ENCODE assay signal across 8 mouse cellular contexts in genomic region chr3:95133680-95134101, GRCm38 (mm10). TPM values are rescaled to one million over a fixed set of nuclear protein-coding genes. Genes with fewer than 3 reads are reported as not detected.
DNase-seq lines count a peak whose midpoint lies in the region; ATAC-seq and TF ChIP-seq lines count a peak whose summit lies in the region.

Gene Scnm1, minus strand, starts transcription at chr3:95134011.
Gene Lysmd1, plus strand, starts transcription at chr3:95134088.

- no peaks in the 10 kb centered on the region for H3K9me3 ChIP-seq in embryonic facial prominence, embryonic 13.5 days
- H3K9me3 ChIP-seq in limb, embryonic 12.5 days: 0 out of 2 replicates have a peak, but pooled peaks cover 4% of the 10 kb centered on the region
- no peaks in the 10 kb centered on the region for H3K9me3 ChIP-seq in midbrain, embryonic 15.5 days

- WGBS in embryonic facial prominence, embryonic 13.5 days: under 1% methylated on average over 20 of the region's 20 CpGs
- under 1% methylated on average over 20 of the region's 20 CpGs for WGBS in kidney, adult 2 months
- under 1% methylated on average over 20 of the region's 20 CpGs for WGBS in limb, embryonic 12.5 days
- WGBS in midbrain, embryonic 15.5 days: under 1% methylated on average over 20 of the region's 20 CpGs
- under 1% methylated on average over 20 of the region's 20 CpGs for WGBS in spleen, adult 2 months

- TF ChIP-seq CTCF in kidney, adult 2 months (conservative IDR thresholded peaks at IDR 0.05; ENCODE audit: insufficient read depth, insufficient read length, low read depth, low read length): 0 out of 2 replicates have a peak, but pooled peaks have one; percentile 24
- no peak for TF ChIP-seq CTCF in spleen, adult 2 months (IDR thresholded peaks at IDR 0.05; ENCODE audit: extremely low read depth, insufficient read depth, insufficient read length, insufficient replicate concordance)

- ATAC-seq in embryonic facial prominence, embryonic 13.5 days (ENCODE audit: insufficient number of reproducible peaks, insufficient read depth, low FRiP score, low TSS enrichment, low read depth): peak; percentile 85
- peak; percentile 86 for ATAC-seq in limb, embryonic 12.5 days (ENCODE audit: insufficient number of reproducible peaks, insufficient read depth, low FRiP score, low TSS enrichment, low read depth)
- peak; percentile 94 for ATAC-seq in midbrain, embryonic 15.5 days (replicated peaks)

- peak within 1 kb of the TSS; percentile 85 for H3K4me2 ChIP-seq in embryonic facial prominence, embryonic 13.5 days
- peak within 1 kb of the TSS; percentile 86 for H3K4me2 ChIP-seq in limb, embryonic 12.5 days
- peak within 1 kb of the TSS; percentile 87 for H3K4me2 ChIP-seq in midbrain, embryonic 15.5 days

- no peaks in the 10 kb centered on the region for H3K27me3 ChIP-seq in embryonic facial prominence, embryonic 13.5 days
- H3K27me3 ChIP-seq in kidney, adult 2 months (replicated peaks; ENCODE audit: control insufficient read depth, insufficient read depth, low read length): no peaks in the 10 kb centered on the region
- H3K27me3 ChIP-seq in limb, embryonic 12.5 days: no peaks in the 10 kb centered on the region
- no peaks in the 10 kb centered on the region for H3K27me3 ChIP-seq in midbrain, embryonic 15.5 days (replicated peaks)
- no peaks in the 10 kb centered on the region for H3K27me3 ChIP-seq in spleen, adult 2 months (ENCODE audit: control insufficient read depth, insufficient read depth, low read length)

- peak within 1 kb of the TSS; percentile 85 for H3K27ac ChIP-seq in embryonic facial prominence, embryonic 13.5 days
- peak within 1 kb of the TSS; percentile 93 for H3K27ac ChIP-seq in kidney, adult 2 months (ENCODE audit: insufficient read depth, low read depth, low read length)
- peak within 1 kb of the TSS; percentile 78 for H3K27ac ChIP-seq in limb, embryonic 12.5 days
- H3K27ac ChIP-seq in midbrain, embryonic 15.5 days: peak within 1 kb of the TSS; percentile 83
- peak within 1 kb of the TSS; percentile 76 for H3K27ac ChIP-seq in spleen, adult 2 months (ENCODE audit: insufficient read depth, low read length)

- H3K4me3 ChIP-seq in embryonic facial prominence, embryonic 13.5 days: peak within 1 kb of the TSS; percentile 71
- peak within 1 kb of the TSS; percentile 96 for H3K4me3 ChIP-seq in kidney, adult 2 months (ENCODE audit: insufficient read depth, low read depth, low read length)
- H3K4me3 ChIP-seq in limb, embryonic 12.5 days (replicated peaks): peak within 1 kb of the TSS; percentile 65
- peak within 1 kb of the TSS; percentile 69 for H3K4me3 ChIP-seq in midbrain, embryonic 15.5 days
- peak within 1 kb of the TSS; percentile 89 for H3K4me3 ChIP-seq in spleen, adult 2 months (ENCODE audit: extremely low read depth, insufficient read depth, insufficient read length)

- DNase-seq in 3T3-L1 (ENCODE audit: low read depth, low spot score): peak; percentile 96
- DNase-seq in adrenal gland, postnatal 36 days: peak; percentile 92 to 94
- peak; percentile 94 to 96 for DNase-seq in heart, adult 18-20 months
- DNase-seq in kidney, adult 2 months: peak; percentile 97
- peak; percentile 87 to 92 for DNase-seq in spleen, adult 2 months (ENCODE audit: low read depth in 1 of 2, low spot score in 2 of 2)

- peaks cover 30% of the 10 kb centered on the region for H3K36me3 ChIP-seq in embryonic facial prominence, embryonic 13.5 days
- H3K36me3 ChIP-seq in kidney, adult 2 months (ENCODE audit: control insufficient read depth, insufficient read depth, low read length): no peaks in the 10 kb centered on the region
- peaks cover 34% of the 10 kb centered on the region for H3K36me3 ChIP-seq in limb, embryonic 12.5 days
- H3K36me3 ChIP-seq in midbrain, embryonic 15.5 days (replicated peaks): peaks cover 4% of the 10 kb centered on the region; the same call in 1 of the 2 replicates
- peaks cover 5% of the 10 kb centered on the region; the same call in 1 of the 2 replicates for H3K36me3 ChIP-seq in spleen, adult 2 months (ENCODE audit: control insufficient read depth, insufficient read depth, low read length)

- no peak for TF ChIP-seq POLR2A in kidney, adult 2 months (IDR thresholded peaks at IDR 0.05; ENCODE audit: low read depth, low read length)
- no peak for TF ChIP-seq POLR2A in spleen, adult 2 months (IDR thresholded peaks at IDR 0.05; ENCODE audit: low read depth, low read length)

- peak within 1 kb of the TSS; percentile 86 for H3K9ac ChIP-seq in embryonic facial prominence, embryonic 13.5 days
- H3K9ac ChIP-seq in limb, embryonic 12.5 days (replicated peaks): peak within 1 kb of the TSS; percentile 75
- peak within 1 kb of the TSS; percentile 63 for H3K9ac ChIP-seq in midbrain, embryonic 15.5 days

- peaks cover 20% of the 10 kb centered on the region for H3K4me1 ChIP-seq in embryonic facial prominence, embryonic 13.5 days
- H3K4me1 ChIP-seq in kidney, adult 2 months (ENCODE audit: control insufficient read depth, insufficient read depth, low read length): peaks cover 4% of the 10 kb centered on the region
- peaks cover 23% of the 10 kb centered on the region for H3K4me1 ChIP-seq in limb, embryonic 12.5 days (replicated peaks)
- peaks cover 28% of the 10 kb centered on the region for H3K4me1 ChIP-seq in midbrain, embryonic 15.5 days
- peaks cover 22% of the 10 kb centered on the region for H3K4me1 ChIP-seq in spleen, adult 2 months (ENCODE audit: control insufficient read depth, insufficient read depth, insufficient read length)

RNA-seq across cellular contexts. Expression of gene Scnm1, which starts in this region (rescaled TPM):
- total RNA-seq in adrenal gland, postnatal 36 days (2021): 10 to 100 TPM; 33.8 to 35.4 TPM
- polyA plus RNA-seq in embryonic facial prominence, embryonic 13.5 days (2015; fragmentation: Nextera tagmentation; extraction: Ambion mirVana): 75.2 and 81.8 TPM in 2 replicates
- total RNA-seq in heart, adult 18-20 months (2021): 10 to 100 TPM; 36.5 to 38.3 TPM
- 46.7 and 50.8 TPM in 2 replicates for polyA plus RNA-seq in kidney, adult 2 months (2012; rRNA removed)
- polyA plus RNA-seq in limb, embryonic 12.5 days (2016; fragmentation: Nextera tagmentation; extraction: Ambion mirVana): 80.7 and 83.6 TPM in 2 replicates
- polyA plus RNA-seq in midbrain, embryonic 15.5 days (2015; fragmentation: Nextera tagmentation; extraction: Ambion mirVana): 89.8 and 90.0 TPM in 2 replicates
- 25.2 and 29.4 TPM in 2 replicates for polyA plus RNA-seq in spleen, adult 2 months (2012; rRNA removed)

RNA-seq across cellular contexts. Expression of gene Lysmd1, which starts in this region (rescaled TPM):
- 1 to 10 TPM; 8.3 to 9.7 TPM for total RNA-seq in adrenal gland, postnatal 36 days (2021)
- polyA plus RNA-seq in embryonic facial prominence, embryonic 13.5 days (2015; fragmentation: Nextera tagmentation; extraction: Ambion mirVana): 17.0 and 19.3 TPM in 2 replicates
- total RNA-seq in heart, adult 18-20 months (2021): 1 to 10 TPM; 4.5 to 4.7 TPM
- 10.2 and 11.3 TPM in 2 replicates for polyA plus RNA-seq in kidney, adult 2 months (2012; rRNA removed)
- polyA plus RNA-seq in limb, embryonic 12.5 days (2016; fragmentation: Nextera tagmentation; extraction: Ambion mirVana): 16.6 and 18.0 TPM in 2 replicates
- 48.9 and 52.1 TPM in 2 replicates for polyA plus RNA-seq in midbrain, embryonic 15.5 days (2015; fragmentation: Nextera tagmentation; extraction: Ambion mirVana)
- polyA plus RNA-seq in spleen, adult 2 months (2012; rRNA removed): 4.7 and 5.3 TPM in 2 replicates

Comparison
In these comparisons a context has a peak if more than half of its experiments do, and no peak if none do; other contexts are left out.
1. Peak in every context shown above with its lines: DNase-seq, ATAC-seq, H3K4me3 ChIP-seq and H3K27ac ChIP-seq.